Mouse (Mus musculus) CH12F3 (cell line): Measurements from ENCODE around the gene Eri3.

Experiments
- in situ Hi-C: fragments of 300-500 bp; cut with MboI; formaldehyde crosslinking; loops from 2 replicates; pipeline ENCODE4 v1.14.3; 2020; ENCODE audit warnings: low sequenced_read_pairs

The Eri3 gene

GRCm38 (mm10) chr4:117622270-117622669 is 72.1 kb downstream of the Eri3 start:
- in situ Hi-C loops = no loop called here

DNA sequence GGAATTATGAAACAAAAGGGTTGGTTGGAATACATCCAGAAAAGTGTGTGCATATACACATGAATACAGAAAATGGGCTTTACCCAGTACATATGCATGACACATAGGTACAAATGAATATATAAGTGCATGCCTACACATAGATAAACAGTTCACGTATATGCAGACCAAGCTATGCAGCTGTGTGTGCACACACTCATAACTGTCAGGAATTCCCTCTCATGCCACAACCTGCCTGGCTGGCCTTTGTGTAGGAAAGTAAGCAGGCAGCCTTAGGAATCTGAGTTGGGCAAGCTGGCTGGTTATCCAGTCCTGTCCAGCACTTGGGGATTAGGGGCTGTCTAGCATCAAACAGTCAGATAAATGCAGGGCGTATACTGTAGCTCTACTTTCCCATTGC is 72.9 kb downstream of the Eri3 start:
- in situ Hi-C loops = no loop called here

DNA sequence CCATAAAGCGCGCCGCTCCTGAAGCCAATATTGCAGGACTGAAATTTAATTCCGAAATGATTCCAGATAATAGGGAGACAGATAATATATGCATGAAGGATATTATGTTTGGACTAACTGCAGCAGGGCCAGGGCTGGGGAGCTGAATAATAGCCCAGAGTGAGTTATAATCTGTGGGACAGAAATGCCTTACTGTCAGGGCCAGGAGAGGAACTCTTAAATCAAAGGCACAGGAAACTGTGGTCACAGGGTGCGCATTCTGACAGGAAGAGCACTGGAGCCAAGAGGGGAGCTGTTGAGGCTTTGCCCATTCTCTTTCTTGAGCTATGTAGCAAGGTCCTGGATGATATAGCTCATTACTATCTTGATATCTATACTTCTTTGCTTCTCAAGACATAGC is 74.5 kb downstream of the Eri3 start:
- in situ Hi-C loops = no loop called here

GRCm38 (mm10) chr4:117628464-117628863 is 78.3 kb downstream of the Eri3 start:
- in situ Hi-C loops = no loop called here

GRCm38 (mm10) chr4:117630053-117630670 is 80.0 kb downstream of the Eri3 start:
- in situ Hi-C loops = no loop called here

- in situ Hi-C loops = no loop called here
Observed at GRCm38 (mm10) chr4:117633527-117633926, 83.4 kb downstream of the Eri3 start.

DNA sequence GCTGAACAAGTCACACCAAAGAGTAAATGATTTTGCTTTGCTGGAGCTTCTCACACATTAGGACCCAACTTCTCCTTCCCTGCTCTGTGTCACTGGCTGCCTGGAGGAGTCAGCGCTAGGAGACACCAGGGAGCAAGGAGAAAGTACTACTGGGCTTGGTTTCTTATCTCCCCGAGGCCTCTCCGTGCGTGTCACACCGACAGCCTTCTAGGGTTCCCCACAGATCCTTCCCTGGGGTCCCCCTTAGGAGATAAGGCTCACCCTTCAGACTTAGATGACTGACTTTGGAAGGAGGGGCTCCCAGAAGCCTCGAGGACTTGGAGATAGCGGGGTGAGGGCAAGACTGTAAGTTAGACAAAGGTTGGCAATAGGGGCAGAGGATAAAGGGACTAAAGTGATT is 84.5 kb downstream of the Eri3 start:
- in situ Hi-C loops = no loop called here

DNA sequence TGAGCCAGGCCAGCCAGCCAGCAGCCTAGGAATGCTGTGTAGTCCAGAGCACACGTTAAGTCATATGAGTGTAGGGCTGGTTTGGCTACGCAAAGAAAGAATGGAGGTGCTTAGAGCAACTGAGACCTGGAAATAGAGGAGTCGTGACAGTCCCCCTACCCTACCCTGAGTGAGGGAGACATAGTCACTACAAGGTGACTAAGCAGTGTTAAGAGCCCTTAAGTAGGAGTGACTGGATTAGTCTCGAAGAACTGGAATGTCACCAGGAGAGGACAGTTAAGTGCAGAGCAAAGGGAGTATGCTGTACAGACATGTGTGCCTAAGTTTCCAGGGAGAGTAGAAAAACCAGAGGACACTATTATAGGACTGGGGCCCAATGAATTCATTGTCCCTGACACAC is 86.0 kb downstream of the Eri3 start:
- in situ Hi-C loops = no loop called here

DNA sequence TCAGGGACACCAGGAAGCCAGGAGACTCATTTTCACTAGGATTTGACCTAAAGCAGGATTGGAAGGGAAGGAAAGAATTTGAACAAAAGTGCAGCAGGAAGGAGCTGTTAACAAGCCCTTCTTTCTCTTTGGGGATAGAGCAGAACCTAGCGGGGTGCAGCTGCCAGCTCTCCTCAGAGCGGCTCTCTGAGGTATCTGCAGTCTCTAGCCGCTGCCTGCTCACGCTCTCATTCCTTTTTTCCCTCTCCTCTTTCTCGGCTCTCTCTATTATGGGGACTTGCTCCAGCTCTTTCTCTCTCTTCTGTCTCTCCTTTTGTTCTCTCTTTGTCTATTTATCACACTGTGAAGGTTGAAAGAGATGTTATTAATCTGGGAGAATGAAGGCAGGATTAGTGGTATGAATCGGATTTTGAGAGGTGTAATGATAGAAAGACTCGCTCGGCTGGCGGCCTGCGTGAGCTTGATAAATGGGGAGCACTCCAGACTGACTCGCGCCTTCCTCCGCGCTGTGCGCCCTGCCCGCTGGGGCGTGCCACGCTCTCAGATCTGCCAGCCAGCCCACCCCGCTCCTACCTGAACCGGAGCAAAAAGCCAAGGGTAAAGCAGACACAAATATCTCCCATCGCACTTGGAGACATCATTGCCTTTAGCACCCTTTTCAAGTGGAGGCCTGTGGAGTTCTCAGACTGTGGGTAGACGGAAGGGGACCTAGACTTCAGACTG is 86.9 kb downstream of the Eri3 start:
- in situ Hi-C loops = no loop called here

DNA sequence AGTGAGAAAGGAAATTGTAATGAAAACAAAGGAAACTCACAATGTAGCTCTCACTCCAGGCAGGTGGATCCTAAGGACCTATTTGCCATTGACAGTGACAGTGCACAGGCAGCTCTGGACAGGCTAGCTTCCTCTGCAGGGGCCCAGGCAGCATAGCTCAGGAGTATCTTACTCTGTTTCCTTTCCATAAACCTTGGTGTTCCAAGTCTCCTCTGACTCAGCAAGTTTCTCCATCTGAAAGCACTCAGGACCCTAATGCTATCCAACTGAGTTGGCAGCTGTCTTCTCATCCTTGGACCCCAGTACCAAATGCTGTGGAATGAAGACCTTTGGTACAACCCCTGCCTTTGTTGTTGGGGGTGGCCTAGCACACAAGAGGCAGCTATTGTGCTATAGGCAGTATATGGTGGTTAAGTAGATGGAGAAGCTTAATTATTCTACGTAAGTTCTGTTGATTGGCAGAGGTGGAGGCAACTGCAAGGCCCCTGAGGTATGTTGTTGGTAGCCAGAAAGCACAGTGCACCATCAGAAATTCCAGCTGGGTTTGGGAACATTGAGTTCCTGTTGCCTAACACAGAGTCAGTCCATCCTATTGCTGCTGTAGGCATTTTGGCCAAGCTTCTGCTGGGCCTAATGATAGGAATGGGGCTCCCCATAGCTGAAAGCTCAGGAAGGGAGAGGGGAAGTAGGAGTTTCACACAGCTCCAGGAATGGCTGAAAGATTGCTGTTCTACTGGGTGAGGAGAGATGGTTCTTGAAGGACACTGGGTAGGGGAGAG is 90.9 kb downstream of the Eri3 start:
- in situ Hi-C loops = no loop called here

DNA sequence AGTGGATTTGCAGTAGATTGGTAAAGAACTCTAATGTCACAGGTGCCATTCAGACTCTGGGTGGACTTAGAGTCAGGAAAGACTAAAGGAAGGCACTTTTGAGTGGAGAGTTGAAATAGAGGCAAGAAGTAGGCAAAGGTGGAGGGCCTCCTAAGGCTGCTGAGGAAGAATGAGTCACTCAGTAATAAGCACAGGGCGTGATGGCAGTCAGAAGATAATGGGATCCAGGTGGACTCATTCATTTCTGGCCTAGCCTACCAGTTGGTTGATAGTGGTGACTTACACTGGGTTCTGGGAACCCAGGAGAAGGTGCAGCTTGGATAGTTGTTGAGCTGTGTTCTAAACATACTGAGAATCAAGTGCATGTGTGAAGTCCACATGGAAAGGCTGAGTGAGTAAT is 91.6 kb downstream of the Eri3 start:
- in situ Hi-C loops = no loop called here

DNA sequence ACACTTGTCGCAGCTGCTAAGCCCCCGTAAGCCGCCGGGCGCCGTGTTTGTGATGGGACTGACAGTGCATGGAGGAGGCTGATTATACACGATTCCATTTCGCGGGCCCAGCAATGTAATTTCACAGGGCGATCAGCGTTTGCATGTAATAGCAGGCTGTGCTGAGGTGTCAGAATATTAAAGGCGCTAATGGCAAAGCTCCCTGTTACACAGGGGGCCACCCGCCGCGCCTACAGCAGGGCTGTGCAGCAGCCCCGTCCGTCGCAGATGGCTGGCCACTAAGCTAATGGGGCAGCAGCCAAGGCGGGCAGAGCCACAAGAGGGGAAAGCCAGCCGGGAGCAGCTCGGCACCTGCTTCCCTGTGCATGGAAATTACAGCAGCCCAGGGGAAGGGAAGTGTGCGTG is 94.9 kb downstream of the Eri3 start:
- in situ Hi-C loops = no loop called here

DNA sequence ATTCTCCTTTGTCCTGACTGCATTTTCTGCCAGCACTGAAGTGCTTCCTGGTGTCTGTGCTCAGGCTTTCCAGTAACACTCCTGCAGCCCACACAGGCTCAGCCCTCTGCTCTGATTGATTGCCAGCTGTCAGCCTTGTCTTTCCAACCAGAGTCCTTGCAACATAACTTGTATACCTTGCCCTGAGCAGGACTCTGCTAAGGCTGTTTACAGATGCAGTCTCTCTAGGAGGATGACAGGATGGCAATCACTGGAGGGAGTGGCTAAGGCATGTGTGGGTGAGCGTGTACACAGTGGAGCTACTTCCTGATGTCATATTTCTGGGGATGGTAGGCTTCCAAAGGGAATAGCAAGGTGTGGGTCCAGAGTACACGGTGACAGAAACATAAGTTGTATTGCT is 95.7 kb downstream of the Eri3 start:
- in situ Hi-C loops = no loop called here

DNA sequence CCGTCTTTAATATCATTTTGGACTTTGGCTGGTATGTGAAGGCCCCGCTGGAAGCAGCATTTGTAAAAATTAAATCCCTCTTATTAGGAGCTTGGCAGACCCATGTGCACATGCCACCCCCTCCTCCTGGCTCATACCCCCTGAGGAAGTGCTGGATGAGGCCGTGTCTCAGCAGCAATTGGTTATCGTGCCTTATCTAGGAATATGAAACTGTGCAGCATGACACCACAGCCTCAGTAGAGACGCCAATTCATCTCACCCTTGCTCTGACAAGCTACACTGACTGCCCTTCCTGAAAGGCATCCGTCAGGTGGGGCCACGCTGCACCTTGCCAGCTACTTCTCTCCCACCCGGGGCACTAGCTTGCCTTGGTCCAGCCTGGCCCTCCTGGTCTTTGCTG is 96.3 kb downstream of the Eri3 start:
- in situ Hi-C loops = no loop called here

DNA sequence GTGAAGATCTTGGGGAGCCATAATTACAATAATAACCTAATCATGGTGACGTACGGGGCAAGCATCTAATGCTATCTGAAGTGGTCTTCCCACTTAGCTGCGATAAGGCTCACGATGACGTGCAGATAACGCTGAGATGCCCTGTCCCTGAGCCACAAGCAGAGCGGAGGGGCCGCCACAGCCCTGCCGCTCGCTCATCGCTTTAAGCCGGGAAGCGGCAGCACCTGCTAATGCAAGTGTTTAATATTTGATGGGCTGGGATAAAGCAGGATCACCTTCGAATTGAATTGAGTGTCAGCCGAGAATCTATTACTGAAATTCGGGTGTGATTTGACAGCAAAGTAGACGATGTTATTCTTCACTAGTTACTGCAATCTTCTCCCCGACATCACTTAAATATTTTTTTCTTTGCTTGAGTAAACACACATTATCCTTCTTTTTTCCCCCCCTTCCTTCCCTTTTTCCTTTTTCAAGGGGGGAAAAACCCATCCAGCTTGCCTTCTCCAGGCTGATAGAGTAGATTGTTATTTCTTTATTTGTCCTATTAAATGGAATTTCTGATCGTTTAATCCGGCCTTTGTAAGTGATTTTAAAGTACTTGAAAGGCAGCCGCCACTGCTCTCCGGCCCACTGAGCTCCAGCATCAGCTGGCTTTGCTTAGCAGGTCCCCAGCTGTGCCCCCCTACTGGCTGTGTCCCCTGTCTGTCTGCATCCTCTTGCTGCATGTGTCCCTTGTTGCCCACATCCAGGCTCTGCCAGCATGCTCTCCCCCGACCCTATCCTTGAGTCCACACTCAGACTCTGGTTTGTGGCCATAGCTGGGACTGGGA is 97.0 kb downstream of the Eri3 start:
- in situ Hi-C loops = no loop called here

- in situ Hi-C loops = no loop called here
Observed at GRCm38 (mm10) chr4:117651626-117652101, 101.5 kb downstream of the Eri3 start.

GRCm38 (mm10) chr4:117652727-117653126 is 102.6 kb downstream of the Eri3 start:
- in situ Hi-C loops = no loop called here

DNA sequence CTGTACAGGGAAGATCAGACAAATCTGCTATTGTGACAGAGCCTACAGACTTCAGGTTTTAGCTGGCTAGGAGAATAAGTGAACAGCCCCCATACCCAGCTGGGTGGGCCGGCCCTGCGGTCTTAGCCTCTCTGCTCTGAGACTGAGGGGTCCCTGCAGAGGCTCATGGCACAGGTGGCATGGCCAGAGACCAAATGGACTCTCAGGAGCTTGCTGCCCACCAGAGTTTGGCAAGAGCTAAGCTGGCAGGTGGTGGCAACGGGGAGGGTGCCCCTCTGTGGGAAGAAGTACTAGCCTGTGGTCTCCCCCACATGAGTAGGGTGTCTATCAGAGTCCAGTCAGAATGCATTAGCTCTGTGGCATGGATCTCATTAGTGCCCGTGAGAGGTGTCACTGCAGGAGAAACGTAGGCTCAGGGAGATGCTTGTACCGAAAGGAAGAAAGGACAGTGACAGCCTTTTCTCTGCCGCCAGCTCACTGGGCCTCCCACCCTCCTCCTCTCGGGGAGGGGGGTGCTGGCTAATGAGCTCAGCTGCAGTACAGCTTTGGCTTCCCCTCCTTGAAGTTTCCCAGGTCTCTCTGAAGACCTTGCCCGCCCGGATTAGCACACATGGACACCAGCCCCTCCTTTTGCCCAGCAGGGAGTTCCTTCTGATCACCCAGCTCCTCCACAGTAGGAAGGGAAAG is 104.0 kb downstream of the Eri3 start:
- in situ Hi-C loops = no loop called here

DNA sequence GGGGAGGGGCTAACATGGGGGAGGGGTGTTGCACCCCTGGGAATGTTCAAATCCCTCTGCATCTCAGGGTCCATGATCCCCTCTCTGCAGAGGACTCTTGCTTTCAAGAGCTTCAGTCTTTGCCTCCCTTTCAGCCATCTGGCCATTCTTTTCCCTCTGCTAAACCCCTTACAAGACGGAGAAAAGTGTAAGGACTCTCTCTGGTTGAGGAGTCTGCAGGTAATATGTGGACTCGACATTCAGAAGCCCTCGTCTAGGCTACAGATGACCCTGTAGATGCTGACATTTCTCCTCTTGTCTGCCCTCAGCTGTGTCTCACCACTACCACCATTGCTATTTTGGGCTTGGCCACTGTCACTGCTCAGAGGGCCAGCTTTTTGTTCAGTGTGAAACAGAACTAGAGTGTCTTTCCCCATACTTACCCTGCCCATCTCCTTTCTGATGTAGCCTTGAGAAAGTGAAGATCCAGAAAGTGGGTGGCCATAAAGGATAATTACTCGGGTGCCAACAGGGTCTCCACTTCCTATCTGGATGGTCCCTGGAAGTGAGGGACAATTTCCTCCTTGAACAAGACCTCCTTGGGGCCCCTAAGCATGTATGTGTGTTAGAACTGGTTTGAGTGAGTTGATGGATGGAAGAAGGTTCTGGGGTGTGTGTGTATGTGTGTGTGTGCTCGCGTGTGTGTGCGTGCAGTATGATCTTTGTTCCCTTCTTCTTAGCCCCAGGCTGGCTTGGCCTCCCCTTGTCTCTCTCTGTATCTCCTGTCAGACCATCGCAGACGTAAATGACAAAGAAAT is 104.7 kb downstream of the Eri3 start:
- in situ Hi-C loops = no loop called here

- in situ Hi-C loops = no loop called here
Observed at GRCm38 (mm10) chr4:117655500-117655863, 105.3 kb downstream of the Eri3 start.
